Mouse (Mus musculus) hindbrain, embryonic 13.5 days (tissue): Measurements from ENCODE around the gene 1110065P20Rik. TPM values are rescaled to one million over a fixed set of nuclear protein-coding genes. Genes with fewer than 3 reads are reported as not detected.

Experiments
- ATAC-seq: fragments of 200-750 bp; cut with Nextera tagmentation; 2 replicates; pipeline ENCODE4 v1.8.0; 2017; ENCODE audit warnings: moderate TSS enrichment; ENCODE audit not compliant: low FRiP score
- H3K27ac ChIP-seq: fragments of 300-500 bp; sonication (generic); 2 replicates; pipeline ENCODE4 v1.5.1; 2015; ENCODE audit warnings: inconsistent platforms, mild to moderate bottlenecking, moderate library complexity
- H3K27me3 ChIP-seq: fragments of 300-500 bp; sonication (generic); 2 replicates; pipeline ENCODE4 v1.6.1; 2015; ENCODE audit warnings: mild to moderate bottlenecking, inconsistent platforms
- H3K36me3 ChIP-seq: fragments of 300-500 bp; sonication (generic); 2 replicates; pipeline ENCODE4 v1.6.1; 2015; ENCODE audit warnings: mild to moderate bottlenecking, inconsistent platforms
- H3K4me1 ChIP-seq: fragments of 300-500 bp; sonication (generic); replicated peaks from 2 replicates; pipeline ENCODE4 v1.6.1; 2015; ENCODE audit warnings: inconsistent platforms
- H3K4me2 ChIP-seq: fragments of 300-500 bp; sonication (generic); 2 replicates; pipeline ENCODE4 v1.6.1; 2015; ENCODE audit warnings: inconsistent platforms, mild to moderate bottlenecking, moderate library complexity
- H3K4me3 ChIP-seq: fragments of 300-500 bp; sonication (generic); 2 replicates; pipeline ENCODE4 v1.5.1; 2015; ENCODE audit warnings: mild to moderate bottlenecking, inconsistent platforms
- H3K9ac ChIP-seq: fragments of 300-500 bp; sonication (generic); 2 replicates; pipeline ENCODE4 v1.6.1; 2015; ENCODE audit warnings: mild to moderate bottlenecking, inconsistent platforms
- H3K9me3 ChIP-seq: fragments of 300-500 bp; sonication (generic); 2 replicates; pipeline ENCODE4 v1.6.1; 2016; ENCODE audit warnings: inconsistent platforms
- WGBS: fragments of 180-500 bp; shearing (Covaris S2); methylation state at CpG from one replicate; pipeline ENCODE4 v1.1.7; 2015; 5-methylcytosine and 5-hydroxymethylcytosine counted together
- polyA plus RNA-seq: library from polyadenylated mRNA; unstranded; fragments of >200 nt; fragmentation: Nextera tagmentation; extraction: Ambion mirVana; gene quantifications from 2 replicates; pipeline ENCODE4 v1.2.1, GENCODE M21; 2015

1110065P20Rik gene
- polyA plus RNA-seq, 1 experiment from 2014 or later: 84.4 TPM

- Histone ChIP-seq H3K9me3 (no peaks in the 10 kb centered on the region), H3K4me3 (peak overlapping the region; percentile 86), H3K4me1 (peaks cover 26% of the 10 kb centered on the region), H3K27me3 (no peaks in the 10 kb centered on the region), H3K9ac (peak overlapping the region; percentile 88), H3K4me2 (peak overlapping the region; percentile 90), H3K27ac (peak overlapping the region; percentile 96), H3K36me3 (peaks cover 64% of the 10 kb centered on the region)
- ATAC-seq: peak; percentile 100
- 2% methylated on average over 53 of the region's 53 CpGs for WGBS
These were observed 48.4 kb downstream of the 1110065P20Rik start for GRCm38 (mm10) chr4:124802309-124803260.

- WGBS: 2% methylated on average over 21 of the region's 21 CpGs
- H3K36me3 ChIP-seq: peaks cover 59% of the 10 kb centered on the region
- peak; percentile 85 for ATAC-seq
These were observed 49.3 kb downstream of the 1110065P20Rik start, which contains the start of gene Mtf1 for GRCm38 (mm10) chr4:124801552-124802308. Mtf1 (plus strand) TSS chr4:124802104.

More at GRCm38 (mm10) chr4:124801552-124802308, 49.3 kb downstream of the 1110065P20Rik start, which contains the start of gene Mtf1:
- H3K4me3 ChIP-seq: peak within 1 kb of the TSS; percentile 86
- H3K4me2 ChIP-seq: peak within 1 kb of the TSS; percentile 90
- no peaks in the 10 kb centered on the region for H3K9me3 ChIP-seq
- peak within 1 kb of the TSS; percentile 96 for H3K27ac ChIP-seq
- no peaks in the 10 kb centered on the region for H3K27me3 ChIP-seq
- peaks cover 19% of the 10 kb centered on the region for H3K4me1 ChIP-seq
- H3K9ac ChIP-seq: peak within 1 kb of the TSS; percentile 88

Other genes with a start within 250 kb of the 1110065P20Rik start
- gene 3100002H09Rik, start 240.4 kb downstream of the 1110065P20Rik start, polyA plus RNA-seq: 1.00 TPM in 1 of 2 replicates, not detected in the other
- gene Pou3f1, start 194.4 kb downstream of the 1110065P20Rik start, polyA plus RNA-seq: 9.5 and 11.4 TPM in 2 replicates
- 45.1 and 47.9 TPM in 2 replicates for gene Utp11, start 157.6 kb downstream of the 1110065P20Rik start, polyA plus RNA-seq
- 2.7 and 2.9 TPM in 2 replicates for gene Fhl3, start 150.5 kb downstream of the 1110065P20Rik start, polyA plus RNA-seq
- 112 and 119 TPM in 2 replicates for gene Sf3a3, start 136.4 kb downstream of the 1110065P20Rik start, polyA plus RNA-seq
- 22.1 and 24.5 TPM in 2 replicates for gene Inpp5b, start 109.3 kb downstream of the 1110065P20Rik start, polyA plus RNA-seq
- 13.5 and 14.8 TPM in 2 replicates for gene Mtf1, start 49.1 kb downstream of the 1110065P20Rik start, polyA plus RNA-seq
- 40.5 and 41.1 TPM in 2 replicates for gene Yrdc, start 517 bp downstream of the 1110065P20Rik start, polyA plus RNA-seq
- gene Maneal, start 11.0 kb upstream of the 1110065P20Rik start, polyA plus RNA-seq: 8.1 and 8.8 TPM in 2 replicates
- gene Epha10, start 29.7 kb upstream of the 1110065P20Rik start, polyA plus RNA-seq: 5.4 and 6.2 TPM in 2 replicates
- gene 9930104L06Rik, start 85.9 kb upstream of the 1110065P20Rik start, polyA plus RNA-seq: 13.1 and 15.9 TPM in 2 replicates
- 37.2 and 44.6 TPM in 2 replicates for gene Cdca8, start 88.1 kb upstream of the 1110065P20Rik start, polyA plus RNA-seq
- gene Rspo1, start 135.2 kb upstream of the 1110065P20Rik start, polyA plus RNA-seq: 2.5 and 4.1 TPM in 2 replicates
- 90.6 and 95.9 TPM in 2 replicates for gene Gnl2, start 165.4 kb upstream of the 1110065P20Rik start, polyA plus RNA-seq
- 0.79 and 1.8 TPM in 2 replicates for gene Dnali1, start 214.5 kb upstream of the 1110065P20Rik start, polyA plus RNA-seq
- 23.7 and 24.3 TPM in 2 replicates for gene Snip1, start 215.5 kb upstream of the 1110065P20Rik start, polyA plus RNA-seq
- gene Meaf6, start 233.9 kb upstream of the 1110065P20Rik start, polyA plus RNA-seq: 162 and 174 TPM in 2 replicates